Mouse (Mus musculus): ENCODE data around the gene Kiss1. TPM values are rescaled to one million over a fixed set of nuclear protein-coding genes. Genes with fewer than 3 reads are reported as not detected.
A peak's percentile ranks its signal among the peaks of the same experiment; 100 is the strongest.

The Kiss1 gene
- total and polyA plus RNA-seq, 3 experiments = not detected

GRCm38 (mm10) chr1:133351762-133352161, 30.1 kb downstream of the Kiss1 start:
- no peaks in the 10 kb centered on the region; a peak in 1 of 4 replicates for H3K27me3 ChIP-seq (ENCODE audit: control insufficient read depth in 1 of 2, insufficient read depth in 2 of 2, low read length in 2 of 2)
- no peak overlapping the region for H3K9ac ChIP-seq (ENCODE audit: control insufficient read depth, low read depth, low read length, poor library complexity, severe bottlenecking)
- H3K9me3 ChIP-seq (replicated peaks; ENCODE audit: insufficient read depth, low read length) = no peaks in the 10 kb centered on the region
- no peak overlapping the region for H3K27ac ChIP-seq (ENCODE audit: control insufficient read depth, low read depth, low read length)
- TF ChIP-seq USF2 (IDR thresholded peaks at IDR 0.05; ENCODE audit: borderline replicate concordance in 1 of 2, insufficient read depth in 1 of 2, low read depth in 1 of 2, low read length in 2 of 2) = no peak
- TF ChIP-seq ZNF384 (IDR thresholded peaks at IDR 0.05; ENCODE audit: low read depth, low read length) = no peak
- TF ChIP-seq MEF2A (IDR thresholded peaks at IDR 0.05; ENCODE audit: extremely low read depth, insufficient replicate concordance, low read depth, low read length, poor library complexity, severe bottlenecking) = no peak
- TF ChIP-seq ETS1 (IDR thresholded peaks at IDR 0.05; ENCODE audit: low read depth, low read length) = no peak
- TF ChIP-seq MYB (IDR thresholded peaks at IDR 0.05; ENCODE audit: low read depth, low read length) = no peak
- TF ChIP-seq MAX (IDR thresholded peaks at IDR 0.05; ENCODE audit: low read length) = no peak
- no peak for TF ChIP-seq POLR2AphosphoS2 (IDR thresholded peaks at IDR 0.05; ENCODE audit: low read length)
- no peak for TF ChIP-seq MYC (IDR thresholded peaks at IDR 0.05; ENCODE audit: low read depth, low read length)
- TF ChIP-seq HCFC1 (IDR thresholded peaks at IDR 0.05; ENCODE audit: low read depth, low read length) = no peak
- TF ChIP-seq RCOR1 (IDR thresholded peaks at IDR 0.05; ENCODE audit: low read depth, low read length) = no peak
- no peak for TF ChIP-seq GABPA (IDR thresholded peaks at IDR 0.05; ENCODE audit: low read depth, low read length)
- TF ChIP-seq NRF1 (IDR thresholded peaks at IDR 0.05; ENCODE audit: insufficient read depth, low read depth, low read length, poor library complexity, severe bottlenecking) = no peak
- no peak for TF ChIP-seq CHD1 (IDR thresholded peaks at IDR 0.05; ENCODE audit: low read depth, low read length)
- no peak for TF ChIP-seq SIN3A (IDR thresholded peaks at IDR 0.05; ENCODE audit: low read length)
- TF ChIP-seq ZMIZ1 (IDR thresholded peaks at IDR 0.05; ENCODE audit: low read depth, low read length) = no peak
- H3K79me2 ChIP-seq (ENCODE audit: control insufficient read depth, insufficient read depth, low read length, poor library complexity) = no peaks in the 10 kb centered on the region
- H3K36me3 ChIP-seq (ENCODE audit: control insufficient read depth in 1 of 2, insufficient read depth in 2 of 2, low read length in 2 of 2) = no peaks in the 10 kb centered on the region
- no peak overlapping the region for H3K4me3 ChIP-seq (ENCODE audit: control insufficient read depth in 1 of 2, insufficient read depth in 1 of 2, low read depth in 2 of 2, low read length in 2 of 2)
- no peak for DNase-seq (ENCODE audit: low read depth, low spot score)
- H3K4me1 ChIP-seq (ENCODE audit: control insufficient read depth in 1 of 2, insufficient read depth in 2 of 2, low read length in 2 of 2) = peaks cover 0 to 7% of the 10 kb centered on the region in 2 experiments; a peak in 1 of 4 replicates

GRCm38 (mm10) chr1:133353371-133353809, 31.7 kb downstream of the Kiss1 start:
- H3K4me1 ChIP-seq (ENCODE audit: control insufficient read depth in 1 of 2, insufficient read depth in 2 of 2, low read length in 2 of 2) = no peaks in the 10 kb centered on the region
- H3K4me3 ChIP-seq (ENCODE audit: control insufficient read depth in 1 of 2, insufficient read depth in 1 of 2, low read depth in 2 of 2, low read length in 2 of 2) = no peak overlapping the region
- peak; percentile 87 for DNase-seq (ENCODE audit: low read depth, low spot score)
- no peak overlapping the region for H3K27ac ChIP-seq (ENCODE audit: control insufficient read depth, low read depth, low read length)
- no peaks in the 10 kb centered on the region for H3K79me2 ChIP-seq (ENCODE audit: control insufficient read depth, insufficient read depth, low read length, poor library complexity)
- no peak overlapping the region for H3K9ac ChIP-seq (ENCODE audit: control insufficient read depth, low read depth, low read length, poor library complexity, severe bottlenecking)
- no peaks in the 10 kb centered on the region; a peak in 1 of 4 replicates for H3K27me3 ChIP-seq (ENCODE audit: control insufficient read depth in 1 of 2, insufficient read depth in 2 of 2, low read length in 2 of 2)
- no peaks in the 10 kb centered on the region for H3K9me3 ChIP-seq (replicated peaks; ENCODE audit: insufficient read depth, low read length)
- H3K36me3 ChIP-seq (ENCODE audit: control insufficient read depth in 1 of 2, insufficient read depth in 2 of 2, low read length in 2 of 2) = no peaks in the 10 kb centered on the region
- no peak for TF ChIP-seq ZNF384 (IDR thresholded peaks at IDR 0.05; ENCODE audit: low read depth, low read length)
- no peak for TF ChIP-seq MAX (IDR thresholded peaks at IDR 0.05; ENCODE audit: low read length)
- TF ChIP-seq ETS1 (IDR thresholded peaks at IDR 0.05; ENCODE audit: low read depth, low read length) = no peak
- TF ChIP-seq UBTF (IDR thresholded peaks at IDR 0.05; ENCODE audit: borderline replicate concordance, insufficient read depth, low read depth, low read length) = no peak
- no peak for TF ChIP-seq EP300 (IDR thresholded peaks at IDR 0.05; ENCODE audit: low read depth in 1 of 2, low read length in 2 of 2)
- TF ChIP-seq NRF1 (IDR thresholded peaks at IDR 0.05; ENCODE audit: insufficient read depth, low read depth, low read length, poor library complexity, severe bottlenecking) = no peak
- TF ChIP-seq MAFK (IDR thresholded peaks at IDR 0.05; ENCODE audit: borderline replicate concordance, low read depth, low read length) = no peak
- no peak for TF ChIP-seq MEF2A (IDR thresholded peaks at IDR 0.05; ENCODE audit: extremely low read depth, insufficient replicate concordance, low read depth, low read length, poor library complexity, severe bottlenecking)
- peak; percentile 36; the same call in 1 of the 2 replicates for TF ChIP-seq JUND (IDR thresholded peaks at IDR 0.05; ENCODE audit: low read depth, low read length)
- no peak for TF ChIP-seq NELFE (IDR thresholded peaks at IDR 0.05; ENCODE audit: low read depth, low read length)
- no peak for TF ChIP-seq MYB (IDR thresholded peaks at IDR 0.05; ENCODE audit: low read depth, low read length)
- TF ChIP-seq SMC3 (IDR thresholded peaks at IDR 0.05; ENCODE audit: low read depth, low read length) = peak; percentile 80
- TF ChIP-seq POLR2AphosphoS5 (IDR thresholded peaks at IDR 0.05; ENCODE audit: borderline replicate concordance, low read depth, low read length) = no peak
- no peak for TF ChIP-seq TBP (IDR thresholded peaks at IDR 0.05; ENCODE audit: low read depth, low read length)
- TF ChIP-seq TAL1 (IDR thresholded peaks at IDR 0.05; ENCODE audit: low read length) = no peak
- TF ChIP-seq POLR2A (IDR thresholded peaks at IDR 0.05; ENCODE audit: control insufficient read depth in 1 of 2, insufficient read depth in 1 of 2, low read depth in 1 of 2, low read length in 2 of 2, poor library complexity in 1 of 2) = no peak
- TF ChIP-seq MXI1 (IDR thresholded peaks at IDR 0.05; ENCODE audit: low read depth, low read length) = no peak
- TF ChIP-seq ZC3H11A (IDR thresholded peaks at IDR 0.05; ENCODE audit: low read depth, low read length) = peak; percentile 80
- no peak for TF ChIP-seq ELF1 (IDR thresholded peaks at IDR 0.05; ENCODE audit: low read depth, low read length)
- TF ChIP-seq USF1 (IDR thresholded peaks at IDR 0.05; ENCODE audit: low read depth, low read length) = no peak
- TF ChIP-seq MYC (IDR thresholded peaks at IDR 0.05; ENCODE audit: low read depth, low read length) = no peak
- no peak for TF ChIP-seq ZKSCAN1 (IDR thresholded peaks at IDR 0.05; ENCODE audit: low read depth, low read length)
